Mouse (Mus musculus): ENCODE measurements around the gene Gtf2h5. TPM values are rescaled to one million over a fixed set of nuclear protein-coding genes. Genes with fewer than 3 reads are reported as not detected.

Gene Gtf2h5
- total RNA-seq (2021): 100 to 1,000 TPM; 121 to 126 TPM
- long read RNA-seq, experiment 1, transcript Gtf2h5-201 (3 exons, 2,245 nt): major isoform, 80 of 94 reads
- long read RNA-seq, experiment 1, partial matches to known transcripts: 9 of 94 reads
- long read RNA-seq, experiment 1, other reads (novel, unspliced or antisense): 3 of 94 reads
- long read RNA-seq, experiment 2, transcript Gtf2h5-201 (3 exons, 2,245 nt): major isoform, 159 of 186 reads
- long read RNA-seq, experiment 2, partial matches to known transcripts: 8 of 186 reads
- long read RNA-seq, experiment 2, other reads (novel, unspliced or antisense): 16 of 186 reads

GRCm38 (mm10) chr17:6079287-6080122, at the start of gene Gtf2h5, which contains the start of gene Serac1:
Gtf2h5 (plus strand) TSS chr17:6079786.
Serac1 (minus strand) TSS chr17:6079741.
- peak; percentile 24; the same call in 1 of the 2 replicates for TF ChIP-seq CTCF (conservative IDR thresholded peaks at IDR 0.05)
- Histone ChIP-seq H3K4me3 (peak within 1 kb of the TSS; percentile 89), H3K27ac (peak within 1 kb of the TSS; percentile 95)
- DNase-seq (ENCODE audit: low spot score in 2 of 2): peak; percentile 97 to 99

- TF ChIP-seq CTCF (conservative IDR thresholded peaks at IDR 0.05): no peak
- DNase-seq (ENCODE audit: low spot score in 2 of 2): no peak
- Histone ChIP-seq H3K4me3 (no peak overlapping the region), H3K27ac (no peak overlapping the region)
These were observed 43.9 kb upstream of the Gtf2h5 start for GRCm38 (mm10) chr17:6035661-6036060.

GRCm38 (mm10) chr17:6036458-6036857, 43.1 kb upstream of the Gtf2h5 start:
- TF ChIP-seq CTCF (conservative IDR thresholded peaks at IDR 0.05): no peak
- H3K27ac ChIP-seq: no peak overlapping the region
- no peak overlapping the region for H3K4me3 ChIP-seq
- no peak for DNase-seq (ENCODE audit: low spot score in 2 of 2)

- Histone ChIP-seq H3K4me3 (no peak overlapping the region), H3K27ac (no peak overlapping the region)
- DNase-seq (ENCODE audit: low spot score in 2 of 2): no peak
- no peak for TF ChIP-seq CTCF (conservative IDR thresholded peaks at IDR 0.05)
These were observed 42.7 kb upstream of the Gtf2h5 start for GRCm38 (mm10) chr17:6036872-6037271.

GRCm38 (mm10) chr17:6037507-6037906, 42.1 kb upstream of the Gtf2h5 start:
- no peak for TF ChIP-seq CTCF (conservative IDR thresholded peaks at IDR 0.05)
- no peak overlapping the region for H3K27ac ChIP-seq
- no peak for DNase-seq (ENCODE audit: low spot score in 2 of 2)
- no peak overlapping the region for H3K4me3 ChIP-seq

GRCm38 (mm10) chr17:6052801-6053200, 26.8 kb upstream of the Gtf2h5 start:
- no peak for TF ChIP-seq CTCF (conservative IDR thresholded peaks at IDR 0.05)
- no peak overlapping the region for H3K4me3 ChIP-seq
- no peak for DNase-seq (ENCODE audit: low spot score in 2 of 2)
- H3K27ac ChIP-seq: no peak overlapping the region

GRCm38 (mm10) chr17:6054934-6055355, 24.6 kb upstream of the Gtf2h5 start:
- no peak overlapping the region for H3K27ac ChIP-seq
- peak; percentile 61 to 67 for DNase-seq (ENCODE audit: low spot score in 2 of 2)
- H3K4me3 ChIP-seq: no peak overlapping the region
- peak; percentile 84 for TF ChIP-seq CTCF (conservative IDR thresholded peaks at IDR 0.05)

- Histone ChIP-seq H3K27ac (no peak overlapping the region), H3K4me3 (no peak overlapping the region)
- DNase-seq (ENCODE audit: low spot score in 2 of 2): no peak
- TF ChIP-seq CTCF (conservative IDR thresholded peaks at IDR 0.05): no peak
These were observed 16.8 kb upstream of the Gtf2h5 start for GRCm38 (mm10) chr17:6062793-6063192.

GRCm38 (mm10) chr17:6063532-6063931, 16.1 kb upstream of the Gtf2h5 start:
- H3K4me3 ChIP-seq: no peak overlapping the region
- no peak for DNase-seq (ENCODE audit: low spot score in 2 of 2)
- no peak for TF ChIP-seq CTCF (conservative IDR thresholded peaks at IDR 0.05)
- no peak overlapping the region for H3K27ac ChIP-seq

- TF ChIP-seq CTCF (conservative IDR thresholded peaks at IDR 0.05): no peak
- Histone ChIP-seq H3K4me3 (no peak overlapping the region), H3K27ac (no peak overlapping the region)
- no peak for DNase-seq (ENCODE audit: low spot score in 2 of 2)
These were observed 13.6 kb upstream of the Gtf2h5 start for GRCm38 (mm10) chr17:6066021-6066420.

GRCm38 (mm10) chr17:6067613-6068012, 12.0 kb upstream of the Gtf2h5 start:
- H3K4me3 ChIP-seq: no peak overlapping the region
- no peak overlapping the region for H3K27ac ChIP-seq
- no peak for TF ChIP-seq CTCF (conservative IDR thresholded peaks at IDR 0.05)
- no peak for DNase-seq (ENCODE audit: low spot score in 2 of 2)

- Histone ChIP-seq H3K27ac (no peak overlapping the region), H3K4me3 (no peak overlapping the region)
- TF ChIP-seq CTCF (conservative IDR thresholded peaks at IDR 0.05): no peak
- no peak for DNase-seq (ENCODE audit: low spot score in 2 of 2)
These were observed 9.7 kb upstream of the Gtf2h5 start for GRCm38 (mm10) chr17:6069866-6070265.

GRCm38 (mm10) chr17:6073405-6073804, 6.2 kb upstream of the Gtf2h5 start:
- no peak overlapping the region for H3K4me3 ChIP-seq
- H3K27ac ChIP-seq: no peak overlapping the region
- TF ChIP-seq CTCF (conservative IDR thresholded peaks at IDR 0.05): no peak
- DNase-seq (ENCODE audit: low spot score in 2 of 2): no peak

Data from layer of hippocampus, adult 2 months (tissue).